Mouse (Mus musculus): ENCODE results near the gene Slc18b1. TPM values are rescaled to one million over a fixed set of nuclear protein-coding genes. Genes with fewer than 3 reads are reported as not detected.

The Slc18b1 gene
- total RNA-seq, 2 experiments from 2014 or later = 5.6 to 9.2 TPM

GRCm38 (mm10) chr10:23802911-23803310, 6.1 kb downstream of the Slc18b1 start:
- no peak for DNase-seq
- intact Hi-C loops (cut with DNase I) = no loop called here

GRCm38 (mm10) chr10:23804665-23805064, 7.9 kb downstream of the Slc18b1 start:
- intact Hi-C loops (cut with DNase I) = no loop called here
- DNase-seq = no peak

- no peak for DNase-seq
- intact Hi-C loops (cut with DNase I) = no loop called here
Measured at GRCm38 (mm10) chr10:23806201-23806600, 9.4 kb downstream of the Slc18b1 start.

GRCm38 (mm10) chr10:23811635-23812437, 15.1 kb downstream of the Slc18b1 start:
- intact Hi-C loops (cut with DNase I) = loop anchor here (5.0 kb wide), 1 partner anchor 320 kb away; no protein-coding TSS in a partner anchor
- peak; percentile 18 to 30 for DNase-seq

DNA sequence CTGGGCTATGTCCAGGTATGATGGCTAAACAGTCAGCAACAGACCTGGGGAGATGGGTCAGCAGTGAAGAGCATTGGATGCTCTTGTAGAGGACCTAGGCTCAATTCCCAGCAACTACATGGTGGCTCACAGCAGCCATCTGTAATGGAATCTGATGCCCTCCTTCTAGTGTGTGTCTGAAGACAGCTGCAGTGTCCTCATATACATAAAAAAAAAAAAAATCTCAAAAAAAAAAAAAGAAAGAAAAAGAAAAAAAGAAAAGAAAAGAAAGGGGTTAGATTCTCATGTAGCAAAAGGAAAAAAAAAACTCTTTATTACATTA, 15.6 kb downstream of the Slc18b1 start:
- no peak for DNase-seq
- intact Hi-C loops (cut with DNase I) = loop anchor here (5.0 kb wide), 1 partner anchor 320 kb away; no protein-coding TSS in a partner anchor

GRCm38 (mm10) chr10:23812852-23813766, 16.3 kb downstream of the Slc18b1 start:
- intact Hi-C loops (cut with DNase I) = loop anchor here (5.0 kb wide), 1 partner anchor 319 kb away; no protein-coding TSS in a partner anchor
- DNase-seq = no peak

DNA sequence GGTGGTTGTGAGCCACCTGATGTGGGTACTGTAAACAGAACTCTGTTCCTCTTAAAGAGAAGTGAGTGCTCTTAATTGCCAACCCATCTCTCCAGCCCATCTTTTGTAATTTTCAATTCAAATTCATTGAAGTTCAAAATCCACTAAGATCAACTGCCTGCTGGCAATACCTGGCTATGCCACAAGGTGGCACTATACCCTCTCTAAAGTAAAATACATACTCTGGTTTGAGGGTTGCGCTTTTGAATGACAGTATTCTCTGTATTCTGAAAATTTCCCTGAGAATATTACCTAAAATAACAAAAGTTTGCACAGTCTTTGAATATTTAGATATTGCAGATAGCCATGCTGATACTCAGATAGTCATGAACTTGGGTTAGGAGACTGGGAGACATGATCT, 18.4 kb downstream of the Slc18b1 start:
- DNase-seq = peak; percentile 48 to 63
- intact Hi-C loops (cut with DNase I) = no loop called here

DNA sequence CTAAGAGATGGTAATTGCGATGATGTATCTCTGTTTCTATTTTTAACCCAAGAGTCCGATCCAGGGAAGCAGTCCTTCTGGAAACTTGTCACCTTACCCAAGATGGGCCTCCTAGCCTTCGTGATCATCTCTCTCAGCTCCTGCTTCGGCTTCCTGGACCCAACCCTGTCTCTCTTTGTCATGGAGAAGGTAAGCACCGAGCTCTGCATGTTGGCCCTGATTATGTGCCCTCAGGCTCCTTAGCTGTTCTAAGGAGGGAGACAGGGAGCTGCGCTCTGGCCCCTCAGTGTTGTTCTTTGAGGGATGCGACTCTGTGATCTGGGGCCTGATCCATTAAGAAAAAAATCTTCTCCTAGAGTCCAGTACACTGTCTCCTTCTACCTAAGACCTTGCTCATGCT, 19.5 kb downstream of the Slc18b1 start:
- intact Hi-C loops (cut with DNase I) = no loop called here
- no peak for DNase-seq

DNA sequence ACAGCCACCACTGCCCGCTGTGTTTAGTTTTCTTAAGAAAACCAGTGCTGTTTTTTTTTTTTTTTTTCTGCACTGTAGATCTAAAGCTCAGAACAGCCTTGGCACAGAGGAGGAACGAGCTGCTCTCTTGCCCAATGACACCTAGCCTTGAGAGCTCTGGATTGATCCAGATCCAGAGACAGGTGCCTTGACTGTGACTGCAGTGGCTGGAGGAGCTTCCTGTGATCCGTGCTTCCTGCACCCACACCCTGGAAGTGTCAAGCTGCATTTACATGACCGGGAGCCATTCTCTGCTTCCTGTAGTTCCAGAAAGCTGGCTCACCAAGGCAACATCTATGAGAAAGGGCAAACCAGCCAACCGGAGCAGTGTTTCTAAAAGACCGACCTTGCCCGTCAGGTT, 29.7 kb downstream of the Slc18b1 start:
- DNase-seq = no peak
- intact Hi-C loops (cut with DNase I) = no loop called here

DNA sequence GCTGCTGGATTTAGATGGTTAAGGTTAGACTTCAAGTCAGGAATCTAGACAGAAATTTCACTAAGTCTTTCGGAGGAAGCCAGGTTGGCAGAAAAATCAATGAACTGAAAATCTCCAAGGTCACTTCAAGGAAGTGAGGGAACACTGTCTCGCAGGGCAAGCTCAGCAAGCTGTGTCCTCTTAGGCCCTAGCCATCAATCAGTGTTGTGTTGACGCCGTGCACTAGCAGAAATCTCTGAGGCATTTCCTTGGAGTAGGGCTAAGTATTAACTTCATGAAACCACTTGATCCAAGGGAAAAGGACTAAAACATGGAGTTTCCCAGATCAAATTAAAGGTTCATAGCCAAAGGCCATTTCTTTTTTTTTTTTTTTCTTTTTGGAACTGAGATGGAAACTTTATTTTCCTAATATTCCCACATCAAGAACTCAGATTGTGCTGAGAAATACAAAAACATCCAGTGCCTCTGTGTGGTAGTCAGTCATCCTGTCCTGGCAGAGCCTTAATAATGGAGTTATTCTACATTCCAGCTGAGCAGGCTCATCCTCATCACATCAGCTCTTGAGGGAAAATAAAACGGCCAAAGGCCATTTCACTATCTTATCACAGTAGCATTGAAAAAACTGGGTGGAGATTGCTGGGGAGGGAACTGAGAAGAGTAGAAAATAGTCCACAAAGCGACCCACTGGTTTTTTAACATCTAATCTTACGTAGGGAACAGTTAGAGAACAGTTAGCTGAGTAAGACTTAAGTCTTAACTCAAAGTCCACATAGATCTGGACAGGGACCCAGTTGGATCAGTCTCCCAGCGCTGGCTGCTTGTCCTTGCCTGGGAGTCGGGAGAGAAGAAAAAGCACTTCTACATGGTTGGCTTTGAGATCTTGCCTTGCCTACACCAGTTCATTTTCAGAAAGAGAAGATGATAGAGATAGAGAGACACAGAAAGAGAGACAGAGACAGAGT, 39.5 kb downstream of the Slc18b1 start:
- intact Hi-C loops (cut with DNase I) = no loop called here
- no peak for DNase-seq

DNA sequence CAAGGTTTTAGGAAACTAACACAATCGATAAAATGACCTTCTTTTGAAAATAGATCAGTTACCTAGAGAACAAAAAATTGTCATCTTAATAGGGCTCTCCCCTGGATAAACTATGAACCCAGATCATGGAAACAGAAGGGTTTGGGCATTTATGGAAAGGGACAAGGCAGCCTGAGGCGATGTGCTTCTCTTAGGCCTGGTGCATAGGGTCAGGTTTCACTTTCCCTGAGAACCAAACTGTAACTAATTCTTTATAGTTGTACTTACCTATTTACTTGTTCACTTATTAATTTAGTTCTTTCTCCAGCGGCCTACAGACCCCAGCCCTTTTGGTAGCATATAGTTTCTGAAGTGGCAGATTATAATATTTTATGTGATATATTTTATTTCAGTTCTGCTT, 40.3 kb downstream of the Slc18b1 start:
- no peak for DNase-seq
- intact Hi-C loops (cut with DNase I) = no loop called here

GRCm38 (mm10) chr10:23838910-23839309, 42.1 kb downstream of the Slc18b1 start:
- DNase-seq = no peak
- intact Hi-C loops (cut with DNase I) = no loop called here

- DNase-seq = no peak
- intact Hi-C loops (cut with DNase I) = no loop called here
Measured at GRCm38 (mm10) chr10:23839368-23839767, 42.6 kb downstream of the Slc18b1 start.

DNA sequence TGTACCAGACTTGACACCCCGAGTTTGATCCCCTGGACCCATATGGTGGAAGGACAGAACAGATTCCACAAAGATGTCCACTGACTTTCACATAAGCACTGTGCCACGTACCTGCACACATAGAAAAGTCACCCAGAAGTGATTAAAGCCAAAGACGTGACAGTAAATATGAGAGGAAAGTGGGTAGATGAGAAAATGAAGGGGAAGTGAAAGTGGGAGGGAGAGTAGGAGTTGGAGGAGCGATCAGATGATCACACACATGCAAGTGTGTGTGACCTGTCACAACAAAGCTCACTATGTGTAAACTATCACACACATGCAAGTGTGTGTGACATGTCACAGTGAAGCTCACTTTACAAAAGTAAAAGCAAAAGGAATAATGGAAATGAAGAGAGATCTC, 43.7 kb downstream of the Slc18b1 start:
- intact Hi-C loops (cut with DNase I) = no loop called here

DNA sequence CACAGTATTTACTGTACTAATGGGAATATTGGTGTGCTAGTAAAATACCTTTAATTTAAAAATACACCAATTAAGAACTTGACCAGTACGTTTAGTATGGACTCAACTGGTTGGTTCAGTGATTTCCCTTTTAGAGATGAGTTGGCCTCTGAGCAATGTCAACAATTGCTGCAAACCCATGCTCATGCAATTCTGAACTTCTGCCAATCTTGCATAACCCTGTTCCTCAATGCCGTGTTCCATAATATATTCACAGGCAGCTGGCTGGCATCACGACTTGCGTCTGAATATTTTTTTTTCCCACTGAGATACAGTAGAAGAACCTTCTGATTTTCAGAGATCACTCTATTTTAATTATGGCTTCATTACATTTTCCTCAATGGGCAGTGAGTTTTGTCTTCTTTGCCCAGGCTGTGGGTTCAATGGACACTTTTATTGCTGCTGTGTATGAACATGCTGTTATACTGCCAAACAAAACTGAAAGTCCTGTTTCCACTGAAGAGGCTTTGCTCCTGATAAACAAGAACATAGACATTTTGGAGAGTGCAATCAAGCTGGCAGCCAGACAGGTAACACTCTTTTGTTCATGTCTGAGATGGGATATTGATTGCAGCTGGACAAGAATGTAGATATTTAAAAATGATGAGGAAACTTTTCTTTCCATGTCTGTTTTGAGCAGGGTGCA, 54.6 kb downstream of the Slc18b1 start, which contains the start of gene Vnn3:
Gene Vnn3 (plus strand): TSS at position 235 of the 685 bp plus-strand sequence.
- intact Hi-C loops (cut with DNase I) = no loop called here
- DNase-seq = no peak

More for the DNA sequence above, 43.7 kb downstream of the Slc18b1 start:
- no peak for DNase-seq

- no peak for DNase-seq
- intact Hi-C loops (cut with DNase I) = no loop called here
Measured at GRCm38 (mm10) chr10:23852096-23852495, 55.3 kb downstream of the Slc18b1 start.

DNA sequence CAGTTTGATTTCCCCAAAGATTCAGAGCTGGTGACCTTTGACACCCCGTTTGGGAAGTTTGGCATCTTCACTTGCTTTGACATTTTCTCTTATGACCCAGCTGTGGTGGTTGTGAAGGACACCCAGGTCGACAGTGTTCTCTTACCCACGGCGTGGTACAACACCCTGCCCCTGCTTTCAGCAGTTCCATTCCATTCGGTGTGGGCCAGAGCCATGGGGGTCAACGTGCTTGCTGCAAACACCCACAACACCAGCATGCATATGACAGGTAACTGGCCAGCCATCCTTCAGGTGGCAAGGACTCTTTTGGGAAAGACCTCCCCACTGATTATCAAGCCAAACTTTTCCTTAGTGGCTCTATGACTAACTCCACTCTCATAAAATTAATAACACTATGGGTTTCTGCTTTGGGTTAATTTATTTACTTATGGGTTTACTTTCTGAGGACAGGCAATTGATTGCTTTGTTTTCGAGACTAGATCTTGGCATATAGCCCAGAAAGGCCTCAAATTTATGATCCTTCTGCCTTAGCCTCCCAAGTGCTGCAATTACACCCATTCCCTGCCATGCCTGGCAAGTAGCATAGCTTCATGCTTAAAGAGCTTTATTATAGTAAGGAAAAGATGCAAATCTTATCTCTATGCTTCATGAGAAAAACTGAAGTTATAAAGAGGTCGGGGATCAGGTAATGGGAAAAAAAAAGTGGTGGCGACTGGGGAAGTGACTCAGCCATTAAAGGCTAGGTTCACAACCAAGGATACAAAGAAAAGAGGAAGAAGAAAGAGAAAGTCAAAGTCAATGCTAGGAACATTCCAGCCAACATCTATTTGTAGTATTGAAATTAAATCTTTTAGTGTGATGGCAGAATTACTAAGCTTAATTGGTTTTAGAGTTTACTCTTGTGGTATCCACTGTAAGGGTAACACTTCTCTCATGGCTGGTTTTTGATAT, 67.9 kb downstream of the Slc18b1 start:
- no peak for DNase-seq
- intact Hi-C loops (cut with DNase I) = no loop called here
